Mouse (Mus musculus) hindbrain, embryonic 14.5 days (tissue): Measurements from ENCODE around the gene Tbl3. TPM values are rescaled to one million over a fixed set of nuclear protein-coding genes. Genes with fewer than 3 reads are reported as not detected.
"Not testable (repeated sequence)": the region's sequence is repeated elsewhere in the genome, so short reads cannot be mapped to it uniquely, and the experiment has no call there.

Experiments used
- ATAC-seq: fragments of 200-750 bp; cut with Nextera tagmentation; 2 replicates; pipeline ENCODE4 v1.8.0; 2017; ENCODE audit warnings: moderate number of reproducible peaks, mild to moderate bottlenecking, moderate TSS enrichment, moderate library complexity; ENCODE audit not compliant: low FRiP score
- DNase-seq: peaks from one replicate; pipeline ENCODE4 v3.0.0-alpha.2; 2015; ENCODE audit warnings: low spot score
- H3K27ac ChIP-seq: fragments of 300-500 bp; sonication (generic); 2 replicates; pipeline ENCODE4 v1.5.1; 2014; ENCODE audit warnings: mild to moderate bottlenecking, moderate library complexity
- H3K27me3 ChIP-seq: fragments of 300-500 bp; sonication (generic); 2 replicates; pipeline ENCODE4 v1.6.1; 2014; ENCODE audit warnings: mild to moderate bottlenecking, low read length, mixed read lengths; ENCODE audit not compliant: control insufficient read depth, insufficient read depth
- H3K36me3 ChIP-seq: fragments of 300-500 bp; sonication (generic); replicated peaks from 2 replicates; pipeline ENCODE4 v1.6.1; 2014; ENCODE audit not compliant: control insufficient read depth, insufficient read depth
- H3K4me1 ChIP-seq: fragments of 300-500 bp; sonication (generic); replicated peaks from 2 replicates; pipeline ENCODE4 v1.6.1; 2014; ENCODE audit warnings: antibody characterized with exemption, low read length, mixed read lengths; ENCODE audit not compliant: control insufficient read depth, insufficient read depth
- H3K4me2 ChIP-seq: fragments of 300-500 bp; sonication (generic); replicated peaks from 2 replicates; pipeline ENCODE4 v1.6.1; 2014; ENCODE audit warnings: mild to moderate bottlenecking, moderate library complexity
- H3K4me3 ChIP-seq: fragments of 300-500 bp; sonication (generic); replicated peaks from 2 replicates; pipeline ENCODE4 v1.5.1; 2014; ENCODE audit warnings: mild to moderate bottlenecking, low read length
- H3K9ac ChIP-seq: fragments of 300-500 bp; sonication (generic); 2 replicates; pipeline ENCODE4 v1.6.1; 2014
- H3K9me3 ChIP-seq: fragments of 300-500 bp; sonication (generic); 2 replicates; pipeline ENCODE4 v1.6.1; 2016; ENCODE audit warnings: low read length; ENCODE audit not compliant: control insufficient read depth
- WGBS: fragments of 180-500 bp; shearing (Covaris S2); extraction: QIAGEN DNeasy Blood & Tissue Kit; methylation state at CpG from one replicate; pipeline ENCODE4 v1.1.7; 2014; 5-methylcytosine and 5-hydroxymethylcytosine counted together
- polyA plus RNA-seq: library from polyadenylated mRNA; unstranded; fragments of >200 nt; fragmentation: Nextera tagmentation; extraction: Ambion mirVana; gene quantifications from 2 replicates; pipeline ENCODE4 v1.2.1, GENCODE M21; 2014

Tbl3 gene
- polyA plus RNA-seq, 1 experiment from 2014 or later: 58.3 TPM

DNA sequence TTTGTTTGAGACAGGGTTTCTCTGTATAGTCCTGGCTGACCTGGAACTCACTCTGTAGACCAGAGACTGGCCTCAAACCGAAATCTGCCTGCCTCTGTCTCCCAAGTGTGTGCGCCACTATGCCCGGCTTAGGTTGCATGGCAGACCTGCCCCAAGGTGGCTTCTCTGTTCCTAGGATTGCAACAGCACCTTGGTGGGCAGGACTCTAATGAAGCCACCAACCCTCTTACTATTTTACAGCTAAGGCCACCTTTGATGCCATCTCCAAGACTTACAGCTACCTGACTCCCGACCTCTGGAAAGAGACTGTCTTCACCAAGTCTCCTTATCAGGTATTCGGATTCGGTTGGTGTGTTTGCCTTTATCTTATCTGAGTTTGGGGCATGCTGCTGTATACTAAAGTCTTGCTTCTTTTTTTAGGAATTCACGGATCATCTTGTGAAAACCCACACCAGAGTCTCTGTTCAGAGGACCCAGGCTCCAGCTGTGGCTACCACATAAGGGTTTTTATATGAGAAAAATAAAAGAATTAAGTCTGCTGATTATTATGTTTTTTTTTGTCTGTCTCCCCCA lies 14.0 kb upstream of the Tbl3 start:
- H3K27me3 ChIP-seq, H3K9me3 ChIP-seq, DNase-seq, H3K27ac ChIP-seq, ATAC-seq: not testable (repeated sequence)
- peak overlapping the region; percentile 96 for H3K4me2 ChIP-seq
- peaks cover 28% of the 10 kb centered on the region for H3K36me3 ChIP-seq
- peak overlapping the region; percentile 78 for H3K4me3 ChIP-seq
- peaks cover 24% of the 10 kb centered on the region for H3K4me1 ChIP-seq
- peak overlapping the region; percentile 88 for H3K9ac ChIP-seq
- 77% methylated on average over 7 of the region's 7 CpGs for WGBS

DNA sequence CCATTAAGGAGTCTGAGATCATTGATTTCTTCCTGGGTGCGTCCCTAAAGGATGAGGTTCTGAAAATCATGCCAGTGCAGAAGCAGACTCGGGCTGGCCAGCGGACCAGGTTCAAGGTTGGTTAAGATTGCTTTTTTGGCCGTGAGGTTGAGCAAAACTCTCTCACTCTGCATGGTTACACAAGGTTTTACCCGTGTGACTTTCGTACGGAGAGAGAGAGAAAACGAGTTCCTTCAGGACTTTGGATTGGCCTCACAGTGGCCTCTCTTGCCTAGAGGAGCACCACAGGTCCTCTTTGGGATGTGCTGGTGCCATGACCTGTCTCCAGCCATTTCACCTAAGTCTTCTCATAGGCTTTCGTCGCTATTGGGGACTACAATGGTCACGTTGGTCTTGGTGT lies 13.2 kb upstream of the Tbl3 start:
- Histone ChIP-seq H3K4me1 (peaks cover 24% of the 10 kb centered on the region), H3K4me2 (peak overlapping the region; percentile 96), H3K36me3 (peaks cover 36% of the 10 kb centered on the region), H3K4me3 (peak overlapping the region; percentile 78), H3K9ac (peak overlapping the region; percentile 88)
- not testable (repeated sequence) for H3K27me3 ChIP-seq, DNase-seq, ATAC-seq, H3K27ac ChIP-seq, H3K9me3 ChIP-seq
- 0% methylated on average over 11 of the region's 11 CpGs for WGBS

DNA sequence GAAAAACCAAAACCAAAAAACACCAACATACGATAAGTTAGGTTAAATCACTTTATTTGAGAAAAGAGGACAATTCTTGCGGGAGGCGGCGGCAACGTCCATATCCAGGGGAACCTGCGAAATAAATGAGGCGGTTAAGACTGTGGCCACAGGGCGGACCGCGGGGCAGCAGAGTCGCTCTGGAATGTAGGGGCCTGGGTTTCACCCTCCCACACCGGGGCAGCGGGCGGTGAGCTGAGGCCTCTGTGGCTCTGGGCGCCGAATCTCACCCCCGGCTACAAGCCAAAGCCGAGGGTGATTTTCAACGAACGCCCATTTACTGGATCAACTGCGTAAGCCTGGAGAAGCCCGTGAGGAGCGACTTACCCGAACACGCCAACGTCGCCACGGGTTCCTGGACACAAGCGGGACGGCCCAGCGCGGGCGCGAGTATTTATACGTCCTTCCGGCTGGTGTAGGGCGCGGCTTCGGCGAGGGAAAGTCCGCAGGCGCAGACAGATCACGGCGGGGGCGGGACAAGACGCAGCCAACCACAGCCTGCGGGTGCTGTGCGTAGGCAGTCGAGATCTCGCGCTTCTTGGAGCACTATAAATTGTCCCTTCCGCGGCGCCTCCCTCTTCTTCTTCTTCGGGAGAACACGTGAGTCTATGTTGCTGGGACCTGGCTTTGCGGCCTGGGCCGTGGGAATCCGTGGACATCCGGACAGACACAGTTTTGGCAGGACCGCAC lies 12.2 kb upstream of the Tbl3 start:
- Histone ChIP-seq H3K36me3 (peaks cover 36% of the 10 kb centered on the region), H3K27ac (peak overlapping the region; percentile 88), H3K4me3 (peak overlapping the region; percentile 78), H3K9me3 (no peaks in the 10 kb centered on the region), H3K27me3 (no peaks in the 10 kb centered on the region), H3K9ac (peak overlapping the region; percentile 90), H3K4me2 (peak overlapping the region; percentile 96), H3K4me1 (peaks cover 24% of the 10 kb centered on the region)
- DNase-seq: peak; percentile 97
- ATAC-seq: peak; percentile 98
- WGBS: under 1% methylated on average over 61 of the region's 61 CpGs

DNA sequence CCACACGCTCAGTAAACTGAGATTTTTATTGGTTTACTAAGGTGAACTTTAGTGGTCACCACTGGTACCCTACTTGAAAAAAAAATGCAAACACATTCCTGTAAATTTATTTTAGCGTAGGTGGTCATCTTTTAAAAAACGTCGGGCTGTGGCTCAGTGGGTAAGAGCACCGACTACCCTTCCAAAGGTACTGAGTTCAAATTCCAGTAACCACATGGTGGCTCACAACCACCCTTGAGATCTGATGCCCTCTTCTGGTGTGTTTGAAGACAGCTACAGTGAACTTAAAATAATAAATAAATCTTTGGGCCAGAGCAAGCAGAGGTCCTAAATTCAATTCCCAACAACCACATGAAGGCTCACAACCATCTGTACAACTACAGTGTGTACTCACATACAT lies 11.5 kb upstream of the Tbl3 start:
- not testable (repeated sequence) for DNase-seq, H3K27me3 ChIP-seq, H3K9me3 ChIP-seq, ATAC-seq
- H3K36me3 ChIP-seq: peaks cover 36% of the 10 kb centered on the region
- peak overlapping the region; percentile 96 for H3K4me2 ChIP-seq
- 74% methylated on average over 5 of the region's 5 CpGs for WGBS
- peak overlapping the region; percentile 78 for H3K4me3 ChIP-seq
- peak overlapping the region; percentile 88; the same call in 1 of the 2 replicates for H3K27ac ChIP-seq
- H3K4me1 ChIP-seq: peaks cover 24% of the 10 kb centered on the region
- H3K9ac ChIP-seq: peak overlapping the region; percentile 90

DNA sequence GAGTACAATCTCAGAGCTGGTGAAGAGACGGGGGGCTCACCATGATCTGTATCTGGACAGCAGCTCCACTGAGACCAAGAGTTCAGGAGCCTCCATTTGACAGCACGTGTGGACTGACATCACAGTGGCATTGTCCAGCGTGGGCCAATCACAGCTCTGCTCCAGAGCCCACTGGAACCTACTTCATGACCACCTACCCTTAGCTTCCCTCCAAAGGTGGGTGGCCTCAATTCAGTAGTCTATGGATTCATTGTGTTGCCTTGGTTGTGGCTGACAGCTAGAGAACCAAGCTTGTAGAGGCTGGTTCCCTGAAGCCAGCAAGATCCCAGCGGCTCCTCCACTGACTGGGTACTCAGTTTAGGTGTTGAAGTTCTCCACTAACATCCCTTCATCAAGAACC lies 10.5 kb upstream of the Tbl3 start, which contains the start of the genes Rnf151 and Rps2:
TSS of gene Rnf151 (minus strand) at position 121 of the 400 bp plus-strand sequence.
TSS of gene Rps2 (plus strand) at position 174 of the 400 bp plus-strand sequence.
- Histone ChIP-seq H3K4me1 (peaks cover 18% of the 10 kb centered on the region), H3K9me3 (no peaks in the 10 kb centered on the region), H3K4me2 (peak within 1 kb of the TSS; percentile 96), H3K27ac (no peak within 1 kb of the TSS), H3K4me3 (peak within 1 kb of the TSS; percentile 78), H3K27me3 (no peaks in the 10 kb centered on the region), H3K36me3 (peaks cover 36% of the 10 kb centered on the region), H3K9ac (peak within 1 kb of the TSS; percentile 90)
- no peak for DNase-seq
- 85% methylated on average over 4 of the region's 4 CpGs for WGBS
- no peak for ATAC-seq

DNA sequence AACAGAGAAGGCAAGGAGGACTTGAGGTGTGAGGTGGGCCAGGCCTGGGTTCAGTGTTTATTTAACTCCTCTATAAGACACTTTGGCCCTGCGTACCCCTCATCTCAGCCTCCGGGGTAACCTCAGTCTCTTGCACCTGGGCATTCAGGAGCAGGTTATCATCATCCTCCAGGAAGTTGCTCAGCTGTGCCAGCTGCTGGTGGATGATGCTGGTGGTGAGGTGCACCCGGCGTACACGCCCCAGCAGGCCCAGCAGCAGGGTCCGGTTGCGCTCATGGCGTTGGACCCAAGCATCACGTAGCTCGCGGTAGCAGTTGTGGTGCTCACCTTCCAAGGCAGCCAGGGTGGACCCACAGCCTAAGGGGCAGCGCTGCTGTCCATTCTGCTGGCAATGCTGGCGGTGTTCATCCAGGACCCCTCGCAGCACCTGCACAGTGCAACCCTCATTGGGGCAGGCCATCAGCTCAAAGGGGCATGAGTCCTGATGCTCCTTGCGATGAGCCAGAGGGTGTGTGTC lies 8.8 kb upstream of the Tbl3 start:
- Histone ChIP-seq H3K4me1 (peaks cover 2% of the 10 kb centered on the region; the same call in 1 of the 2 replicates), H3K9me3 (no peaks in the 10 kb centered on the region), H3K9ac (no peak overlapping the region), H3K27me3 (no peaks in the 10 kb centered on the region), H3K36me3 (peaks cover 23% of the 10 kb centered on the region), H3K27ac (no peak overlapping the region), H3K4me2 (no peak overlapping the region), H3K4me3 (no peak overlapping the region)
- WGBS: 94% methylated on average over 15 of the region's 15 CpGs
- no peak for ATAC-seq
- no peak for DNase-seq

DNA sequence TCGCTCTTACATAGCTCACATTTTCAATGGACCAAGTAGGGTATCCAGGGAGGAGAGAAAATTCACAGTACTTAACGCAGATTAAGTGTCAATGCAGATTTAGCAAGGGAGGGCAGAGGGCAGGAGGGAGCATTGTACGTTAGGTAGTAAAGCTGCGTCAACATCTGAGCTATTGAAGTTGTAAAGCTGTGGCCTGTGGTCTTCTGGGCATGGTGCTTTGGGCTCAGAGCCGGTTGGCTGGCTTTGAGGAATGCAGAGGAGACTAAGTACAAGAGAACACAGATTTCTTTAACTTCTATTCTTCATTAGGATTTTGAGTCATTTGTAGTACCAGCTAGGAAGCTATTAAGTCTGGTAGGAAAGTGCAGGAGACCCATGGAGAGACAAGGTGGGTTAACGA lies 8.1 kb upstream of the Tbl3 start:
- H3K9me3 ChIP-seq: no peaks in the 10 kb centered on the region
- WGBS: 75% methylated on average over 6 of the region's 6 CpGs
- peaks cover 21% of the 10 kb centered on the region; the same call in 1 of the 2 replicates for H3K36me3 ChIP-seq
- H3K27me3 ChIP-seq: no peaks in the 10 kb centered on the region
- no peak overlapping the region for H3K27ac ChIP-seq
- no peak overlapping the region for H3K4me3 ChIP-seq
- DNase-seq (no peak), ATAC-seq (no peak)
- no peak overlapping the region for H3K4me2 ChIP-seq
- H3K4me1 ChIP-seq: no peaks in the 10 kb centered on the region; the same call in 1 of the 2 replicates
- H3K9ac ChIP-seq: no peak overlapping the region

DNA sequence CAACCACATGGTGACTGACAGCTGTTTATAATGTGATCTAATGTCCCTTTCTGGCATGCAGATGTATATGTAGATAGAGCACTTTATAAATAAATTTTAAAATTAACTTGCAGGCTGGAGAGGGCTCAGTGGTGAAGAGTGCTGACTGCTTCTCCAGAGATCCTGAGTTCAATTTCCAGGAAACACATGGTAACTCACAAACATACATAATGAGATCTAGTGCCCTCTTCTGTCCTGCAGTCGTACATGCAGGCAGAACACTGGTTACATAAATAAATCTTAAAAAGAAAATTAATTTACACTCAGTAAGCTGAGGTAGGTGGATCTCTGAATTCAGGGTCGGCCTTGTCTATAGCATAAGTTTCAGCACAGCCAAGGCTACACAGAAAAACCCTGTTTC lies 1.2 kb upstream of the Tbl3 start:
- Histone ChIP-seq H3K36me3 (peaks cover 14% of the 10 kb centered on the region), H3K4me1 (peaks cover 17% of the 10 kb centered on the region), H3K27ac (no peak overlapping the region), H3K4me3 (no peak overlapping the region), H3K27me3 (no peaks in the 10 kb centered on the region), H3K4me2 (0 out of 2 replicates have a peak overlapping the region, but pooled peaks have one; percentile 79), H3K9me3 (no peaks in the 10 kb centered on the region), H3K9ac (no peak overlapping the region)
- WGBS: 36% methylated on average over 2 of the region's 2 CpGs
- ATAC-seq: no peak
- DNase-seq: no peak

DNA sequence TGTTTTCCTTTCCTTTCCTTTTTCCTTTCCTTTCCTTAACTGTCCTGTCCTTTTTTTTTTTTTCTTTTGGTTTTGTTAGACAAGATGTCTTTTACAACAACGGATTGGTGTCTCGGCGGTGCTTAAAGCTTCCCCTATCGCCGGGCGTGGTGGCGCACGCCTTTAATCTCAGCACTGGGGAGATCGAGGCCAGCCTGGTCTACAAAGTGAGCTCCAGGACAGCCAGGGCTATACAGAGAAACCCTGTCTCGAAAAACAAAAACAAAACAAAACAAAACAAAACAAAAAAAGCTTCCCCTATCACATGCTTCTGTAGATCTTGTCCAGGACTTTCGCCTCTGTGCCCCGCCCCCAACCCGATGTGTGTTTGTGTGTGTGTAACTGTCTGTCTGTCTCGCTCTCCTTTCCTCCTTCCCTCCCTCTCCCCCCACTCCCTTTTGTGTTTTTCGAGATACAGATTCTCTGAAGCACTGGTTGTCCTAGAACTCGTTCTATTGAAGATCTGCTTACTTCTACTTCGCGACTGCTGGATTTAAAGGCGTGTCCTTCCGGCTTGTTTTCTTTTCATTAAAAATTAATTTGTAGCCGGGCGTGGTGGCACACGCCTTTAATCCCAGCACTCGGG lies 453 bp upstream of the Tbl3 start:
- Histone ChIP-seq H3K4me2 (peak overlapping the region; percentile 79), H3K9me3 (no peaks in the 10 kb centered on the region), H3K27me3 (no peaks in the 10 kb centered on the region), H3K27ac (peak overlapping the region; percentile 86), H3K36me3 (peaks cover 20% of the 10 kb centered on the region), H3K4me3 (peak overlapping the region; percentile 84), H3K4me1 (peaks cover 17% of the 10 kb centered on the region), H3K9ac (peak overlapping the region; percentile 79)
- DNase-seq: no peak
- peak; percentile 38; the same call in 1 of the 2 replicates for ATAC-seq
- WGBS: 6% methylated on average over 24 of the region's 24 CpGs
